ENCODE assay signal across 10 mouse cellular contexts in genomic region chr4:150708572-150708984, GRCm38 (mm10). TPM values are rescaled to one million over a fixed set of nuclear protein-coding genes. Genes with fewer than 3 reads are reported as not detected.
DNase-seq lines count a peak whose midpoint lies in the region; ATAC-seq and TF ChIP-seq lines count a peak whose summit lies in the region.
"Had no signal": no experiment of that assay in that cellular context is flagged by ENCODE, and none has a peak within 500 bp of the region (broad histone marks: within the 10 kb centered on the region; RNA-seq: fewer than 3 reads in every experiment).

No protein-coding gene starts in this region.

- H3K27ac ChIP-seq in heart, adult 2 months, result peak overlapping the region; percentile 75
- H3K27ac ChIP-seq in testis, adult 2 months (ENCODE audit: control insufficient read depth, insufficient read depth, low read depth, low read length), result peak overlapping the region; percentile 64; the same call in 1 of the 2 replicates
- H3K27ac ChIP-seq in kidney, embryonic 16.5 days (ENCODE audit: low read length), result peak overlapping the region; percentile 66
- H3K27ac ChIP-seq in limb, embryonic 10.5 days, result no peak overlapping the region
- H3K27ac ChIP-seq: embryonic facial prominence, embryonic 13.5 days had no signal

- no peaks in the 10 kb centered on the region for H3K36me3 ChIP-seq in heart, adult 2 months (ENCODE audit: control insufficient read depth, insufficient read depth, low read length)
- H3K36me3 ChIP-seq in testis, adult 2 months (ENCODE audit: control insufficient read depth, insufficient read depth, low read length), result no peaks in the 10 kb centered on the region
- no peaks in the 10 kb centered on the region for H3K36me3 ChIP-seq in kidney, embryonic 16.5 days (ENCODE audit: insufficient read depth, low read length)
- H3K36me3 ChIP-seq in limb, embryonic 10.5 days, result no peaks in the 10 kb centered on the region
- H3K36me3 ChIP-seq: embryonic facial prominence, embryonic 13.5 days had no signal

- H3K9ac ChIP-seq in heart, adult 2 months (ENCODE audit: low read depth, low read length), result no peak overlapping the region
- no peak overlapping the region for H3K9ac ChIP-seq in kidney, embryonic 16.5 days (replicated peaks; ENCODE audit: low read length)
- H3K9ac ChIP-seq: embryonic facial prominence, embryonic 13.5 days had no signal

- no peak overlapping the region for H3K4me2 ChIP-seq in kidney, embryonic 16.5 days (replicated peaks; ENCODE audit: low read depth, low read length)
- H3K4me2 ChIP-seq: embryonic facial prominence, embryonic 13.5 days had no signal

- peak; percentile 55 for TF ChIP-seq CTCF in heart, adult 2 months (IDR thresholded peaks at IDR 0.05)
- peak; percentile 14; the same call in 1 of the 2 replicates for TF ChIP-seq CTCF in testis, adult 2 months (IDR thresholded peaks at IDR 0.05; ENCODE audit: control insufficient read depth, insufficient read depth, insufficient replicate concordance, low read depth, low read length)

- 97% methylated on average over 4 of the region's 4 CpGs for WGBS in heart, adult 2 months
- 75% methylated on average over 4 of the region's 4 CpGs for WGBS in kidney, embryonic 16.5 days
- 79% methylated on average over 4 of the region's 4 CpGs for WGBS in limb, embryonic 10.5 days

- no peak for TF ChIP-seq POLR2A in heart, adult 2 months (IDR thresholded peaks at IDR 0.05; ENCODE audit: insufficient read depth, low read depth, low read length)
- no peak for TF ChIP-seq POLR2A in testis, adult 2 months (IDR thresholded peaks at IDR 0.05; ENCODE audit: control insufficient read depth, low read depth, low read length)

- no peak overlapping the region for H3K4me3 ChIP-seq in heart, adult 2 months
- H3K4me3 ChIP-seq in testis, adult 2 months (ENCODE audit: control insufficient read depth, low read depth, low read length), result no peak overlapping the region
- H3K4me3 ChIP-seq in kidney, embryonic 16.5 days (ENCODE audit: low read length), result no peak overlapping the region
- H3K4me3 ChIP-seq in limb, embryonic 10.5 days, result no peak overlapping the region
- H3K4me3 ChIP-seq: embryonic facial prominence, embryonic 13.5 days had no signal

- ATAC-seq in kidney, embryonic 16.5 days (ENCODE audit: low FRiP score, low TSS enrichment), result 0 out of 2 replicates have a peak, but pooled peaks have one; percentile 10

- peaks cover 17% of the 10 kb centered on the region for H3K4me1 ChIP-seq in heart, adult 2 months (ENCODE audit: control insufficient read depth, insufficient read depth, low read length)
- peaks cover 6% of the 10 kb centered on the region for H3K4me1 ChIP-seq in testis, adult 2 months (ENCODE audit: control insufficient read depth, insufficient read depth, low read length)
- H3K4me1 ChIP-seq in kidney, embryonic 16.5 days (ENCODE audit: insufficient read depth, low read length), result peaks cover 45% of the 10 kb centered on the region
- H3K4me1 ChIP-seq in limb, embryonic 10.5 days, result peaks cover 31% of the 10 kb centered on the region

- peaks cover 5% of the 10 kb centered on the region; the same call in 1 of the 2 replicates for H3K9me3 ChIP-seq in kidney, embryonic 16.5 days (ENCODE audit: low read length)
- no peaks in the 10 kb centered on the region for H3K9me3 ChIP-seq in limb, embryonic 10.5 days (replicated peaks)

- DNase-seq in heart, adult 2 months, result no peak
- no peak for DNase-seq in heart, postnatal 14 days
- DNase-seq in testis, postnatal 14 days (ENCODE audit: low spot score), result no peak
- DNase-seq in thymus, postnatal 4 days, result peak; percentile 67
- DNase-seq in ovary, adult 18-20 months (ENCODE audit: low spot score), result no peak
- no peak for DNase-seq in limb, embryonic 10.5 days (ENCODE audit: low spot score)

- H3K27me3 ChIP-seq in heart, adult 2 months (ENCODE audit: control insufficient read depth, insufficient read depth, low read length), result no peaks in the 10 kb centered on the region
- no peaks in the 10 kb centered on the region for H3K27me3 ChIP-seq in testis, adult 2 months (ENCODE audit: control insufficient read depth, insufficient read depth, low read length)
- no peaks in the 10 kb centered on the region for H3K27me3 ChIP-seq in kidney, embryonic 16.5 days (ENCODE audit: insufficient read depth, low read length)
- H3K27me3 ChIP-seq in limb, embryonic 10.5 days (ENCODE audit: low read depth, poor library complexity, severe bottlenecking), result 0 out of 2 replicates have a peak, but pooled peaks cover 4% of the 10 kb centered on the region
- H3K27me3 ChIP-seq: embryonic facial prominence, embryonic 13.5 days had no signal

- no peak for TF ChIP-seq EP300 in heart, adult 2 months (IDR thresholded peaks at IDR 0.05; ENCODE audit: insufficient read depth, low read depth, low read length)

- intact Hi-C loops in heart, adult 2 months (cut with DNase I), result no loop called here
- intact Hi-C loops in heart, postnatal 14 days (cut with DNase I), result loop anchor here (5.0 kb wide), 2 partner anchors 64 to 144 kb away; partner anchors contain the start of gene Errfi1

- no peaks in the 10 kb centered on the region for H3K79me2 ChIP-seq in heart, adult 2 months (replicated peaks; ENCODE audit: control insufficient read depth, insufficient read depth, low read length)

RNA-seq across cellular contexts. Expression of gene Slc45a1, which starts 56.6 kb away (rescaled TPM):
- total RNA-seq in heart, adult 2 months (2021), result not detected
- polyA plus RNA-seq in heart, adult 2 months (2012; rRNA removed), result not detected in 2 replicates
- total RNA-seq in heart, postnatal 14 days (2021), result not detected
- 0.37 and 0.42 TPM in 2 replicates for polyA plus RNA-seq in testis, adult 2 months (2012; rRNA removed)
- polyA plus RNA-seq in kidney, embryonic 16.5 days (2015; fragmentation: Nextera tagmentation; extraction: Ambion mirVana), result 0.12 and 0.17 TPM in 2 replicates
- polyA plus RNA-seq in limb, embryonic 10.5 days (2016; fragmentation: Nextera tagmentation; extraction: Ambion mirVana), result 0.25 and 0.71 TPM in 2 replicates
- total RNA-seq: heart, postnatal 25 days had no signal
